Mouse (Mus musculus) heart, postnatal 4 days (tissue): ENCODE results near the gene Lyzl4. TPM values are rescaled to one million over a fixed set of nuclear protein-coding genes. Genes with fewer than 3 reads are reported as not detected.

ENCODE experiments used
- DNase-seq: peaks from one replicate; pipeline ENCODE4 v3.0.0; 2021
- total RNA-seq, 2 experiments: library from RNA; stranded (reverse); gene quantifications; 2 replicates each; pipeline ENCODE4 v1.2.3; 2021

Gene Lyzl4
- under 1 TPM in 1 of 2 experiments, not detected in 1; 0.32 TPM for total RNA-seq

GRCm38 (mm10) chr9:121642001-121642400 lies at the start of gene Lyzl4:
Gene Lyzl4 (minus strand): TSS chr9:121642096.
- peak; percentile 84 for DNase-seq

GRCm38 (mm10) chr9:121690734-121691133 lies 48.8 kb upstream of the Lyzl4 start:
- no peak for DNase-seq

- DNase-seq, result no peak
Observed at GRCm38 (mm10) chr9:121690200-121690651, 48.3 kb upstream of the Lyzl4 start.

- no peak for DNase-seq
Observed at GRCm38 (mm10) chr9:121684702-121685101, 42.8 kb upstream of the Lyzl4 start.

GRCm38 (mm10) chr9:121682037-121682680 lies 40.3 kb upstream of the Lyzl4 start:
- no peak for DNase-seq

GRCm38 (mm10) chr9:121681191-121681590 lies 39.3 kb upstream of the Lyzl4 start:
- no peak for DNase-seq

GRCm38 (mm10) chr9:121679549-121679948 lies 37.7 kb upstream of the Lyzl4 start:
- DNase-seq, result peak; percentile 73

GRCm38 (mm10) chr9:121677476-121677875 lies 35.6 kb upstream of the Lyzl4 start:
- no peak for DNase-seq

- no peak for DNase-seq
Observed at GRCm38 (mm10) chr9:121677069-121677468, 35.2 kb upstream of the Lyzl4 start.

GRCm38 (mm10) chr9:121675556-121675955 lies 33.7 kb upstream of the Lyzl4 start:
- DNase-seq, result no peak

- no peak for DNase-seq
Observed at GRCm38 (mm10) chr9:121675011-121675410, 33.1 kb upstream of the Lyzl4 start.

- DNase-seq, result no peak
Observed at GRCm38 (mm10) chr9:121673716-121674115, 31.8 kb upstream of the Lyzl4 start.

GRCm38 (mm10) chr9:121672311-121672710 lies 30.4 kb upstream of the Lyzl4 start:
- peak; percentile 68 for DNase-seq

GRCm38 (mm10) chr9:121671300-121671699 lies 29.4 kb upstream of the Lyzl4 start:
- DNase-seq, result peak; percentile 67

- peak; percentile 86 for DNase-seq
Observed at GRCm38 (mm10) chr9:121669348-121669791, 27.5 kb upstream of the Lyzl4 start.

GRCm38 (mm10) chr9:121667822-121668221 lies 25.9 kb upstream of the Lyzl4 start:
- no peak for DNase-seq

GRCm38 (mm10) chr9:121666957-121667630 lies 25.2 kb upstream of the Lyzl4 start:
- peak; percentile 58 for DNase-seq

GRCm38 (mm10) chr9:121664104-121664503 lies 22.2 kb upstream of the Lyzl4 start:
- DNase-seq, result no peak

- DNase-seq, result no peak
Observed at GRCm38 (mm10) chr9:121663467-121663866, 21.6 kb upstream of the Lyzl4 start.

- DNase-seq, result no peak
Observed at GRCm38 (mm10) chr9:121659791-121660190, 17.9 kb upstream of the Lyzl4 start.

- DNase-seq, result no peak
Observed at GRCm38 (mm10) chr9:121658248-121658647, 16.4 kb upstream of the Lyzl4 start.

GRCm38 (mm10) chr9:121657143-121657542 lies 15.2 kb upstream of the Lyzl4 start:
- DNase-seq, result no peak

- no peak for DNase-seq
Observed at GRCm38 (mm10) chr9:121656322-121656721, 14.4 kb upstream of the Lyzl4 start.

GRCm38 (mm10) chr9:121653668-121654067 lies 11.8 kb upstream of the Lyzl4 start:
- no peak for DNase-seq
